Mouse (Mus musculus): ENCODE measurements around the gene Pomgnt1. TPM values are rescaled to one million over a fixed set of nuclear protein-coding genes. Genes with fewer than 3 reads are reported as not detected.

Pomgnt1 gene
- total RNA-seq, 2 experiments from 2014 or later, result 47.9 to 50.7 TPM

- no peak for TF ChIP-seq CTCF (IDR thresholded peaks at IDR 0.05)
- intact Hi-C loops (cut with DNase I), result no loop called here
- H3K27ac ChIP-seq, result no peak overlapping the region
Measured at GRCm38 (mm10) chr4:116100959-116101358, 22.7 kb upstream of the Pomgnt1 start.

GRCm38 (mm10) chr4:116105278-116105677, 18.4 kb upstream of the Pomgnt1 start:
- TF ChIP-seq CTCF (IDR thresholded peaks at IDR 0.05), result no peak
- Histone ChIP-seq H3K27ac (no peak overlapping the region), H3K4me3 (no peak overlapping the region)
- intact Hi-C loops (cut with DNase I), result no loop called here
- no peak for DNase-seq

More at GRCm38 (mm10) chr4:116100959-116101358, 22.7 kb upstream of the Pomgnt1 start:
- H3K4me3 ChIP-seq, result no peak overlapping the region
- no peak for DNase-seq

GRCm38 (mm10) chr4:116110695-116111094, 12.9 kb upstream of the Pomgnt1 start:
- TF ChIP-seq CTCF (IDR thresholded peaks at IDR 0.05), result no peak
- no peak overlapping the region for H3K4me3 ChIP-seq
- H3K27ac ChIP-seq, result no peak overlapping the region
- intact Hi-C loops (cut with DNase I), result no loop called here
- no peak for DNase-seq

- DNase-seq, result no peak
- intact Hi-C loops (cut with DNase I), result no loop called here
- no peak overlapping the region for H3K4me3 ChIP-seq
- no peak for TF ChIP-seq CTCF (IDR thresholded peaks at IDR 0.05)
- H3K27ac ChIP-seq, result no peak overlapping the region
Measured at GRCm38 (mm10) chr4:116111486-116111885, 12.2 kb upstream of the Pomgnt1 start.

GRCm38 (mm10) chr4:116122762-116123161, 878 bp upstream of the Pomgnt1 start:
- DNase-seq, result no peak
- Histone ChIP-seq H3K4me3 (no peak overlapping the region; the same call in 1 of the 2 replicates), H3K27ac (no peak overlapping the region)
- TF ChIP-seq CTCF (IDR thresholded peaks at IDR 0.05), result no peak
- intact Hi-C loops (cut with DNase I), result no loop called here

- no peak for TF ChIP-seq CTCF (IDR thresholded peaks at IDR 0.05)
- intact Hi-C loops (cut with DNase I), result no loop called here
- no peak overlapping the region for H3K4me3 ChIP-seq
Measured at GRCm38 (mm10) chr4:116125803-116126386, 2.3 kb downstream of the Pomgnt1 start.

GRCm38 (mm10) chr4:116127956-116128355, 4.3 kb downstream of the Pomgnt1 start:
- DNase-seq, result no peak

More at GRCm38 (mm10) chr4:116125803-116126386, 2.3 kb downstream of the Pomgnt1 start:
- DNase-seq, result no peak
- no peak overlapping the region for H3K27ac ChIP-seq

GRCm38 (mm10) chr4:116133126-116133525, 9.5 kb downstream of the Pomgnt1 start:
- no peak overlapping the region for H3K27ac ChIP-seq
- no peak overlapping the region for H3K4me3 ChIP-seq
- intact Hi-C loops (cut with DNase I), result no loop called here
- DNase-seq, result no peak
- no peak for TF ChIP-seq CTCF (IDR thresholded peaks at IDR 0.05)

More at GRCm38 (mm10) chr4:116127956-116128355, 4.3 kb downstream of the Pomgnt1 start:
- Histone ChIP-seq H3K4me3 (no peak overlapping the region), H3K27ac (no peak overlapping the region)
- TF ChIP-seq CTCF (IDR thresholded peaks at IDR 0.05), result no peak
- intact Hi-C loops (cut with DNase I), result no loop called here

- intact Hi-C loops (cut with DNase I), result no loop called here
- TF ChIP-seq CTCF (IDR thresholded peaks at IDR 0.05), result peak; percentile 82
- Histone ChIP-seq H3K4me3 (no peak overlapping the region), H3K27ac (no peak overlapping the region)
- DNase-seq, result no peak
Measured at GRCm38 (mm10) chr4:116134990-116135389, 11.3 kb downstream of the Pomgnt1 start.

- no peak for TF ChIP-seq CTCF (IDR thresholded peaks at IDR 0.05)
- H3K4me3 ChIP-seq, result no peak overlapping the region
- intact Hi-C loops (cut with DNase I), result no loop called here
- no peak overlapping the region for H3K27ac ChIP-seq
- no peak for DNase-seq
Measured at GRCm38 (mm10) chr4:116137421-116137996, 13.9 kb downstream of the Pomgnt1 start.

- intact Hi-C loops (cut with DNase I), result no loop called here
- no peak for DNase-seq
- Histone ChIP-seq H3K27ac (peak overlapping the region; percentile 93), H3K4me3 (no peak overlapping the region)
- TF ChIP-seq CTCF (IDR thresholded peaks at IDR 0.05), result no peak
Measured at GRCm38 (mm10) chr4:116140801-116141574, 17.3 kb downstream of the Pomgnt1 start.

GRCm38 (mm10) chr4:116141736-116142135, 18.1 kb downstream of the Pomgnt1 start:
- no peak for DNase-seq
- intact Hi-C loops (cut with DNase I), result no loop called here
- no peak for TF ChIP-seq CTCF (IDR thresholded peaks at IDR 0.05)
- Histone ChIP-seq H3K27ac (peak overlapping the region; percentile 93), H3K4me3 (no peak overlapping the region)

GRCm38 (mm10) chr4:116142269-116142668, 18.6 kb downstream of the Pomgnt1 start:
- intact Hi-C loops (cut with DNase I), result no loop called here
- DNase-seq, result no peak
- peak overlapping the region; percentile 93 for H3K27ac ChIP-seq
- peak overlapping the region; percentile 79 for H3K4me3 ChIP-seq
- no peak for TF ChIP-seq CTCF (IDR thresholded peaks at IDR 0.05)

Measured in gastrocnemius, adult 2 months (tissue).